In the genomic region with DNA sequence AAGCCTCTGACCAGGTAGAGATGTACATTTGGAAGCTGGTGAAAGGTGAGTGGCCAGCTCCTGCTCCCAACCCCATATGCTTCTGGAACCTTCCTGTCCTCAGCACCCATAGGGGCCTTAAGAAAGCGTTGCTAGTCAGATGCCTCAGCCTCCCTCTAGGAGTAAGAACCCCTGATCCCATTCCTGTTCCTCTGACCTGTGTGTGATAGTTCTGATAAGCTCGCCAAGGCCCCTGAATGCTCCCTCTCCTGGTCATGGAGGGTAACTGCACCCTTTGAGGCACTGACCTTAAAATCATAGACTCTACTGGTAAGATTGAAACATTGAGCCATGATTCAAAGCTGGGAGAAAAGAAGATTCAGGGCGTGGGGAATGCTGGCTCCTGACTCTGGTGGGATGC, we compare ENCODE assay signal across 8 mouse cellular contexts. TPM values are rescaled to one million over a fixed set of nuclear protein-coding genes. Genes with fewer than 3 reads are reported as not detected.
A peak's percentile ranks its signal among the peaks of the same experiment; 100 is the strongest.
DNase-seq lines count a peak whose midpoint lies in the region; ATAC-seq and TF ChIP-seq lines count a peak whose summit lies in the region.

No protein-coding gene starts in this region.

- no peaks in the 10 kb centered on the region for H3K36me3 ChIP-seq in embryonic facial prominence, embryonic 11.5 days (replicated peaks; ENCODE audit: control insufficient read depth, insufficient read depth, low read depth, low read length)
- H3K36me3 ChIP-seq in small intestine, adult 2 months (ENCODE audit: control insufficient read depth, insufficient read depth, low read length) = no peaks in the 10 kb centered on the region

- no peak for ATAC-seq in CD4-positive, CD25-positive, alpha-beta regulatory T cell, adult 4 months
- no peak for ATAC-seq in embryonic facial prominence, embryonic 11.5 days (replicated peaks; ENCODE audit: insufficient number of reproducible peaks, low FRiP score, low TSS enrichment, low read depth)

- H3K4me3 ChIP-seq in lung, adult 2 months (replicated peaks; ENCODE audit: extremely low read depth, low read depth, low read length) = no peak overlapping the region
- no peak overlapping the region for H3K4me3 ChIP-seq in embryonic facial prominence, embryonic 11.5 days (ENCODE audit: low read depth, low read length)
- no peak overlapping the region for H3K4me3 ChIP-seq in small intestine, adult 2 months (ENCODE audit: low read depth, low read length)

- no peaks in the 10 kb centered on the region for H3K4me1 ChIP-seq in lung, adult 2 months (ENCODE audit: control insufficient read depth, insufficient read depth, low read length)
- no peaks in the 10 kb centered on the region for H3K4me1 ChIP-seq in embryonic facial prominence, embryonic 11.5 days (ENCODE audit: control insufficient read depth, insufficient read depth, low read length)
- H3K4me1 ChIP-seq in small intestine, adult 2 months (ENCODE audit: control insufficient read depth, insufficient read depth, insufficient read length, low read length) = no peaks in the 10 kb centered on the region

- no peak overlapping the region for H3K4me2 ChIP-seq in embryonic facial prominence, embryonic 11.5 days (ENCODE audit: low read depth, low read length)

- peak; percentile 31 for DNase-seq in CD4-positive, CD25-positive, alpha-beta regulatory T cell, adult 2 months (ENCODE audit: low read depth, low spot score)
- DNase-seq in lung, adult 2 months = no peak
- no peak for DNase-seq in lung, adult 18-20 months
- peak; percentile 60 for DNase-seq in embryonic facial prominence, embryonic 11.5 days (ENCODE audit: low spot score)
- DNase-seq in layer of hippocampus, adult 9-10 months (ENCODE audit: low spot score) = no peak
- DNase-seq in ovary, adult 18-20 months (ENCODE audit: low spot score) = no peak

- peak; percentile 51 for TF ChIP-seq CTCF in lung, adult 2 months (IDR thresholded peaks at IDR 0.05; ENCODE audit: insufficient read depth, low read length)
- peak; percentile 69; the same call in 1 of the 2 replicates for TF ChIP-seq CTCF in small intestine, adult 2 months (IDR thresholded peaks at IDR 0.05; ENCODE audit: extremely low read depth, insufficient read length, insufficient replicate concordance, low read depth, low read length)

- H3K9ac ChIP-seq in embryonic facial prominence, embryonic 11.5 days (replicated peaks; ENCODE audit: low read length) = no peak overlapping the region

- no peak overlapping the region for H3K27ac ChIP-seq in embryonic facial prominence, embryonic 11.5 days (replicated peaks; ENCODE audit: low read depth, low read length)
- no peak overlapping the region for H3K27ac ChIP-seq in small intestine, adult 2 months (ENCODE audit: insufficient read depth, low read depth, low read length)

- no peaks in the 10 kb centered on the region for H3K27me3 ChIP-seq in embryonic facial prominence, embryonic 11.5 days (ENCODE audit: control insufficient read depth, insufficient read depth, low read length)
- H3K27me3 ChIP-seq in small intestine, adult 2 months (ENCODE audit: control insufficient read depth, insufficient read depth, low read length) = no peaks in the 10 kb centered on the region

- WGBS in lung, adult 2 months = 37% methylated on average over 3 of the region's 3 CpGs
- 35% methylated on average over 3 of the region's 3 CpGs for WGBS in embryonic facial prominence, embryonic 11.5 days
- 40% methylated on average over 3 of the region's 3 CpGs for WGBS in small intestine, adult 2 months

- no peaks in the 10 kb centered on the region for H3K9me3 ChIP-seq in embryonic facial prominence, embryonic 11.5 days (replicated peaks; ENCODE audit: control insufficient read depth, low read length)

- no peak for TF ChIP-seq POLR2A in lung, adult 2 months (IDR thresholded peaks at IDR 0.05; ENCODE audit: borderline replicate concordance, extremely low read depth, low read depth, low read length)
- no peak for TF ChIP-seq POLR2A in small intestine, adult 2 months (IDR thresholded peaks at IDR 0.05; ENCODE audit: low read depth, low read length)

RNA-seq across cellular contexts. Expression of a gene that starts 23.3 kb away (rescaled TPM):
- not detected for polyA plus RNA-seq in CD4-positive, CD25-positive, alpha-beta regulatory T cell, adult 4 months (2017; shearing (Covaris generic))
- 0.28 and 0.29 TPM in 2 replicates for polyA plus RNA-seq in lung, adult 2 months (2012; rRNA removed)
- polyA plus RNA-seq in embryonic facial prominence, embryonic 11.5 days (2014; fragmentation: Nextera tagmentation; extraction: Ambion mirVana) = 0.49 and 1.3 TPM in 2 replicates
- polyA plus RNA-seq in small intestine, adult 2 months (2012; rRNA removed) = 0.34 and 0.85 TPM in 2 replicates

RNA-seq across cellular contexts. Expression of a gene that starts 49.1 kb away (rescaled TPM):
- 1 to 10 TPM; 6.2 to 9.5 TPM for polyA plus RNA-seq in CD4-positive, CD25-positive, alpha-beta regulatory T cell, adult 4 months (2017; shearing (Covaris generic))
- polyA plus RNA-seq in lung, adult 2 months (2012; rRNA removed) = 5.2 and 6.0 TPM in 2 replicates
- 6.9 and 7.4 TPM in 2 replicates for polyA plus RNA-seq in embryonic facial prominence, embryonic 11.5 days (2014; fragmentation: Nextera tagmentation; extraction: Ambion mirVana)
- 1.4 and 2.2 TPM in 2 replicates for polyA plus RNA-seq in small intestine, adult 2 months (2012; rRNA removed)

Comparison
In these comparisons a context has a peak if more than half of its experiments do, and no peak if none do; other contexts are left out.
1. DNase-seq: peak in CD4-positive, CD25-positive, alpha-beta regulatory T cell, adult 2 months (single experiment) and embryonic facial prominence, embryonic 11.5 days (single experiment); none in lung, adult 2 months (single experiment), lung, adult 18-20 months (0 of 2), layer of hippocampus, adult 9-10 months (single experiment) and ovary, adult 18-20 months (single experiment).